Mouse (Mus musculus) kidney, postnatal 0 days (tissue): Measurements from ENCODE around the gene Atoh8. TPM values are rescaled to one million over a fixed set of nuclear protein-coding genes. Genes with fewer than 3 reads are reported as not detected.
A peak's percentile ranks its signal among the peaks of the same experiment; 100 is the strongest.

Source experiments
- ATAC-seq: fragments of 200-750 bp; cut with Nextera tagmentation; replicated peaks from 2 replicates; pipeline ENCODE4 v1.8.0; 2017; ENCODE audit warnings: low read depth, moderate number of reproducible peaks, moderate TSS enrichment, moderate library complexity; ENCODE audit not compliant: low FRiP score
- DNase-seq: peaks from one replicate; pipeline ENCODE4 v3.0.0-alpha.2; 2016; ENCODE audit warnings: low spot score
- H3K27ac ChIP-seq: fragments of 300-500 bp; sonication (generic); 2 replicates; pipeline ENCODE4 v1.5.1; 2014; ENCODE audit warnings: mild to moderate bottlenecking
- H3K27me3 ChIP-seq: fragments of 300-500 bp; sonication (generic); 2 replicates; pipeline ENCODE4 v1.6.1; 2014; ENCODE audit warnings: low read length, mixed read lengths; ENCODE audit not compliant: insufficient read depth
- H3K36me3 ChIP-seq: fragments of 300-500 bp; sonication (generic); 2 replicates; pipeline ENCODE4 v1.6.1; 2014; ENCODE audit warnings: low read length, mixed read lengths; ENCODE audit not compliant: insufficient read depth
- H3K4me1 ChIP-seq: fragments of 300-500 bp; sonication (generic); replicated peaks from 2 replicates; pipeline ENCODE4 v1.6.1; 2014; ENCODE audit warnings: antibody characterized with exemption, low read length, mixed read lengths; ENCODE audit not compliant: insufficient read depth
- H3K4me2 ChIP-seq: fragments of 300-500 bp; sonication (generic); 2 replicates; pipeline ENCODE4 v1.6.1; 2014; ENCODE audit warnings: mild to moderate bottlenecking, low read length, moderate library complexity, mixed read lengths
- H3K4me3 ChIP-seq: fragments of 300-500 bp; sonication (generic); replicated peaks from 2 replicates; pipeline ENCODE4 v1.5.1; 2014; ENCODE audit warnings: low read depth, low read length
- H3K9ac ChIP-seq: fragments of 300-500 bp; sonication (generic); 2 replicates; pipeline ENCODE4 v1.6.1; 2014; ENCODE audit warnings: low read depth, low read length
- H3K9me3 ChIP-seq: fragments of 300-500 bp; sonication (generic); replicated peaks from 2 replicates; pipeline ENCODE4 v1.6.1; 2016; ENCODE audit warnings: low read length, inconsistent platforms, mixed read lengths
- CTCF ChIP-seq: IDR thresholded peaks from 2 replicates; pipeline ENCODE4 v1.5.1; 2016; ENCODE audit warnings: antibody characterized with exemption, low read depth, mild to moderate bottlenecking, moderate library complexity
- WGBS: fragments of 180-500 bp; shearing (Covaris S2); extraction: QIAGEN DNeasy Blood & Tissue Kit; methylation state at CpG from one replicate; pipeline ENCODE4 v1.1.7; 2014; 5-methylcytosine and 5-hydroxymethylcytosine counted together
- polyA plus RNA-seq: library from polyadenylated mRNA; unstranded; fragments of >200 nt; fragmentation: Nextera tagmentation; extraction: Ambion mirVana; gene quantifications from 2 replicates; pipeline ENCODE4 v1.2.1, GENCODE M21; 2015

Atoh8 gene
- polyA plus RNA-seq, 1 experiment from 2014 or later, result 20.8 TPM

DNA sequence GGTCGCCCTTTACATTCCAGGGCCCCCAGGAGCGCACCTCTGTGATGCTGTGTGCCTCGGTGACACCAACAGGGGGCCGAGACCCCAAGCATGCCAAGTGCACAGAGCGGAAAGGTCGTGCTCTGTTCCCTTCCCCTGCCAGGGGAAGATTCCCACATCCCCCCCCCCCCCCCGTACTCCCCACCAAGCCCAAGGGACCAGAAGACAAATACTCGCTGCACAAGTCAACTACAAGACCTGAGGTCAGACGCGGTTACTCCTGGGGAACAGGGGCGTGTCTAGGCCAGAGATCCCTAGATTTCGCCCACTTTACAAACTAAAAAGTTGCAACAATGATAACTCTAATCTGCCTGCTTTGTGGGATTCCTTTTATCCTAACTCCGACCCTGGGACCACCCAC, 1.4 kb downstream of the Atoh8 start:
- peak overlapping the region; percentile 71; the same call in 1 of the 2 replicates for H3K27ac ChIP-seq
- DNase-seq (no peak), ATAC-seq (no peak; the same call in 1 of the 2 replicates)
- peaks cover 19% of the 10 kb centered on the region; the same call in 1 of the 2 replicates for H3K4me1 ChIP-seq
- peak overlapping the region; percentile 60 for H3K9ac ChIP-seq
- WGBS, result 0% methylated on average over 11 of the region's 13 CpGs
- peak overlapping the region; percentile 66 for H3K4me3 ChIP-seq
- no peaks in the 10 kb centered on the region for H3K9me3 ChIP-seq
- peaks cover 5% of the 10 kb centered on the region; the same call in 1 of the 2 replicates for H3K27me3 ChIP-seq
- no peak for TF ChIP-seq CTCF
- H3K36me3 ChIP-seq, result no peaks in the 10 kb centered on the region
- H3K4me2 ChIP-seq, result peak overlapping the region; percentile 99

GRCm38 (mm10) chr6:72232870-72233269, 2.5 kb downstream of the Atoh8 start:
- no peak for ATAC-seq
- TF ChIP-seq CTCF, result no peak
- no peak overlapping the region for H3K27ac ChIP-seq
- peaks cover 19% of the 10 kb centered on the region; the same call in 1 of the 2 replicates for H3K4me1 ChIP-seq
- 64% methylated on average over 5 of the region's 5 CpGs for WGBS
- H3K4me2 ChIP-seq, result peak overlapping the region; percentile 99
- no peaks in the 10 kb centered on the region for H3K9me3 ChIP-seq
- peak overlapping the region; percentile 66 for H3K4me3 ChIP-seq
- no peaks in the 10 kb centered on the region for H3K36me3 ChIP-seq
- H3K27me3 ChIP-seq, result peaks cover 5% of the 10 kb centered on the region; the same call in 1 of the 2 replicates
- DNase-seq, result no peak
- H3K9ac ChIP-seq, result no peak overlapping the region

DNA sequence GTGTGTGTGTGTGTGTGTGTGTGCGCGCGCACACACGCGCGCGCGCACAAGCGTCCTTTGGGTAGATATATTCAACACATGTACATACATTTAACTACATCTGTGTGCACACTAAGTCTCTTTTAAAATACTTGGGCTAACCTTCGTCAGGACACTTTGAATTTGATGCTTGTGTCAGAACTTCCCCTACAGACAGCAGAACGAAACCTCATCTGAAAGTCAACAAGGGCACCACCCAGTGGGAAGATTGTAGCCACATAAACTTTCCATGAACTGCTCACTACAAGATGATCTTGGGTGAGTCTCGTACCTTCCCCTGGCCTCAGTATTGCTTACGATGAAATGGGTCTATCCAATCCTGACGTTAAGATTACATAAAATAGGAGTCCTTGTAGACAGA, 3.0 kb downstream of the Atoh8 start:
- 89% methylated on average over 14 of the region's 14 CpGs for WGBS
- Histone ChIP-seq H3K9ac (no peak overlapping the region), H3K4me2 (peak overlapping the region; percentile 99)

DNA sequence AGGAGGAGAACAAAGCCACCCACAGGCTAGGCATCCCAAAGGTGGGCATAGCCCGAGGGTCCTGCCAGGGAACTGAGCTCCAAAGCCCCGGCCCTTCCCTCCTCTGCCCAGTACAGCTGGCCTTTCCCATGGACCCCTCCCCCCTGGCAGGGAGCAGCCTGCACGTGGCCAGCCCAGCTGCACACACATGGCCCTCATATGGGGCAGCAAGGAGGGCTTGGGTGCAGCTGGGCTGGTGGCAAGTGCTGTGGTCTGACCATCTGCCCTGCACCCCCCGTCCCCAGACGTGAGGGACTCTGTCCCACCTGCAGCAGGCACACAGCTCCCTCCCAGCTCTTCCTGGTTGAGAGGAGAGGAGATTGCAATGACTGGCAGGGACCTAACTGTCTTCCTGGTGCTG, 4.5 kb downstream of the Atoh8 start:
- no peak overlapping the region for H3K27ac ChIP-seq
- WGBS, result 28% methylated on average over 5 of the region's 5 CpGs
- H3K4me2 ChIP-seq, result peak overlapping the region; percentile 99; the same call in 1 of the 2 replicates
- H3K27me3 ChIP-seq, result peaks cover 5% of the 10 kb centered on the region; the same call in 1 of the 2 replicates
- DNase-seq, result no peak
- H3K36me3 ChIP-seq, result no peaks in the 10 kb centered on the region
- no peak for TF ChIP-seq CTCF
- H3K9me3 ChIP-seq, result no peaks in the 10 kb centered on the region
- peak; percentile 14 for ATAC-seq
- peaks cover 19% of the 10 kb centered on the region; the same call in 1 of the 2 replicates for H3K4me1 ChIP-seq
- H3K4me3 ChIP-seq, result no peak overlapping the region
- no peak overlapping the region for H3K9ac ChIP-seq

More for the DNA sequence above, 3.0 kb downstream of the Atoh8 start:
- Histone ChIP-seq H3K27me3 (peaks cover 5% of the 10 kb centered on the region; the same call in 1 of the 2 replicates), H3K4me3 (peak overlapping the region; percentile 66), H3K36me3 (no peaks in the 10 kb centered on the region), H3K4me1 (peaks cover 19% of the 10 kb centered on the region; the same call in 1 of the 2 replicates), H3K9me3 (no peaks in the 10 kb centered on the region), H3K27ac (no peak overlapping the region)
- DNase-seq, result no peak
- ATAC-seq, result no peak
- TF ChIP-seq CTCF, result peak; percentile 28; the same call in 1 of the 2 replicates

- Histone ChIP-seq H3K4me3 (no peak overlapping the region), H3K9ac (no peak overlapping the region), H3K4me2 (no peak overlapping the region), H3K27ac (no peak overlapping the region), H3K9me3 (no peaks in the 10 kb centered on the region), H3K27me3 (peaks cover 2% of the 10 kb centered on the region; the same call in 1 of the 2 replicates), H3K4me1 (peaks cover 21% of the 10 kb centered on the region; the same call in 1 of the 2 replicates), H3K36me3 (no peaks in the 10 kb centered on the region)
- TF ChIP-seq CTCF, result no peak
- DNase-seq, result no peak
- ATAC-seq, result no peak
- 81% methylated on average over 9 of the region's 9 CpGs for WGBS
Measured at GRCm38 (mm10) chr6:72227665-72228265, 7.6 kb downstream of the Atoh8 start.

- H3K9ac ChIP-seq, result no peak overlapping the region
- peaks cover 28% of the 10 kb centered on the region for H3K4me1 ChIP-seq
- no peak overlapping the region for H3K27ac ChIP-seq
- 90% methylated on average over 4 of the region's 4 CpGs for WGBS
- no peak for TF ChIP-seq CTCF
- no peaks in the 10 kb centered on the region for H3K36me3 ChIP-seq
- no peak overlapping the region for H3K4me2 ChIP-seq
- no peaks in the 10 kb centered on the region for H3K27me3 ChIP-seq
- H3K9me3 ChIP-seq, result no peaks in the 10 kb centered on the region
- no peak overlapping the region for H3K4me3 ChIP-seq
- no peak for ATAC-seq
- DNase-seq, result no peak
Measured at GRCm38 (mm10) chr6:72227011-72227410, 8.4 kb downstream of the Atoh8 start.
